26 mouse cellular contexts compared by ENCODE assay signal in genomic region chr5:134469559-134470150, GRCm38 (mm10). TPM values are rescaled to one million over a fixed set of nuclear protein-coding genes. Genes with fewer than 3 reads are reported as not detected.
DNase-seq lines count a peak whose midpoint lies in the region; ATAC-seq and TF ChIP-seq lines count a peak whose summit lies in the region.
"Had no signal": no experiment of that assay in that cellular context is flagged by ENCODE, and none has a peak within 500 bp of the region (broad histone marks: within the 10 kb centered on the region; RNA-seq: fewer than 3 reads in every experiment).

No protein-coding gene starts in this region.

- H3K4me1 ChIP-seq in liver, postnatal 0 days (ENCODE audit: insufficient read depth), result peaks cover 19% of the 10 kb centered on the region
- H3K4me1 ChIP-seq in ES-Bruce4 (ENCODE audit: control insufficient read depth, insufficient read depth, low read length), result no peaks in the 10 kb centered on the region
- H3K4me1 ChIP-seq in limb, embryonic 10.5 days, result peaks cover 15% of the 10 kb centered on the region
- H3K4me1 ChIP-seq in liver, embryonic 15.5 days (replicated peaks), result peaks cover 51% of the 10 kb centered on the region

- TF ChIP-seq EP300 in liver, postnatal 0 days (IDR thresholded peaks at IDR 0.05; ENCODE audit: low read depth), result no peak
- TF ChIP-seq EP300 in ES-Bruce4 (IDR thresholded peaks at IDR 0.05; ENCODE audit: insufficient read depth, low read depth, low read length), result no peak

- no peaks in the 10 kb centered on the region for H3K9me3 ChIP-seq in liver, postnatal 0 days (ENCODE audit: low read length)
- 0 out of 2 replicates have a peak, but pooled peaks cover under 1% of the 10 kb centered on the region for H3K9me3 ChIP-seq in ES-Bruce4 (replicated peaks; ENCODE audit: control insufficient read depth, insufficient read depth, low read length, poor library complexity, severe bottlenecking)
- H3K9me3 ChIP-seq in limb, embryonic 10.5 days (replicated peaks), result no peaks in the 10 kb centered on the region
- H3K9me3 ChIP-seq in liver, embryonic 15.5 days (replicated peaks), result no peaks in the 10 kb centered on the region
- H3K9me3 ChIP-seq: embryonic facial prominence, embryonic 10.5 days; embryonic facial prominence, embryonic 15.5 days; forebrain, embryonic 13.5 days; heart, embryonic 13.5 days; limb, embryonic 15.5 days; lung, embryonic 15.5 days had no signal

- no peak overlapping the region for H3K27ac ChIP-seq in liver, postnatal 0 days (ENCODE audit: low read depth)
- H3K27ac ChIP-seq in ES-Bruce4 (ENCODE audit: insufficient read depth, low read length), result no peak overlapping the region
- H3K27ac ChIP-seq in limb, embryonic 10.5 days, result no peak overlapping the region
- H3K27ac ChIP-seq in liver, embryonic 15.5 days (replicated peaks), result peak overlapping the region; percentile 70
- H3K27ac ChIP-seq: embryonic facial prominence, embryonic 10.5 days; embryonic facial prominence, embryonic 15.5 days; forebrain, embryonic 13.5 days; heart, embryonic 13.5 days; hindbrain, embryonic 14.5 days; limb, embryonic 15.5 days; lung, embryonic 15.5 days had no signal

- TF ChIP-seq CTCF in liver, postnatal 0 days (IDR thresholded peaks at IDR 0.05; ENCODE audit: low read depth), result no peak
- peak; percentile 43 for TF ChIP-seq CTCF in ES-Bruce4 (IDR thresholded peaks at IDR 0.05; ENCODE audit: low read depth, low read length)

- ATAC-seq in liver, postnatal 0 days, result no peak
- 0 out of 2 replicates have a peak, but pooled peaks have one; percentile 20 for ATAC-seq in liver, embryonic 15.5 days (ENCODE audit: insufficient read depth)
- ATAC-seq in activated CD4-positive, CD25-positive, alpha-beta regulatory T cell, adult 4 months, result no peak
- ATAC-seq: CD4-positive, CD25-positive, alpha-beta regulatory T cell, adult 4 months; forebrain, embryonic 13.5 days; intestine, postnatal 0 days had no signal

- H3K9ac ChIP-seq in liver, postnatal 0 days (replicated peaks), result no peak overlapping the region
- no peak overlapping the region for H3K9ac ChIP-seq in ES-Bruce4 (ENCODE audit: low read depth, poor library complexity, severe bottlenecking)
- H3K9ac ChIP-seq in liver, embryonic 15.5 days, result no peak overlapping the region
- H3K9ac ChIP-seq: embryonic facial prominence, embryonic 15.5 days; forebrain, embryonic 13.5 days; heart, embryonic 13.5 days; hindbrain, embryonic 14.5 days; limb, embryonic 15.5 days; lung, embryonic 15.5 days had no signal

- DNase-seq in liver, result peak; percentile 36
- no peak for DNase-seq in liver, postnatal 0 days
- peak; percentile 20 for DNase-seq in limb, embryonic 10.5 days (ENCODE audit: low spot score)
- DNase-seq in layer of hippocampus, postnatal 36 days, result no peak
- DNase-seq: adrenal gland, adult 8-10 months; cerebellum, adult 8-10 months; cerebellum, postnatal 25 days; gastrocnemius, postnatal 14 days; heart, postnatal 10 days; kidney, adult 9 months; kidney, postnatal 25 days; left cerebral cortex, postnatal 4 days; midbrain, embryonic 14.5 days had no signal

- H3K36me3 ChIP-seq in liver, postnatal 0 days (replicated peaks; ENCODE audit: insufficient read depth, low read length), result no peaks in the 10 kb centered on the region
- no peaks in the 10 kb centered on the region for H3K36me3 ChIP-seq in ES-Bruce4 (ENCODE audit: control insufficient read depth, insufficient read depth, low read length, poor library complexity, severe bottlenecking)
- no peaks in the 10 kb centered on the region for H3K36me3 ChIP-seq in limb, embryonic 10.5 days
- H3K36me3 ChIP-seq in liver, embryonic 15.5 days (replicated peaks), result no peaks in the 10 kb centered on the region
- H3K36me3 ChIP-seq: embryonic facial prominence, embryonic 10.5 days; embryonic facial prominence, embryonic 15.5 days; heart, embryonic 13.5 days; limb, embryonic 15.5 days; lung, embryonic 15.5 days had no signal

- H3K4me3 ChIP-seq in liver, postnatal 0 days (ENCODE audit: low read depth, low read length), result no peak overlapping the region
- H3K4me3 ChIP-seq in ES-Bruce4 (ENCODE audit: low read depth, low read length), result no peak overlapping the region
- H3K4me3 ChIP-seq in limb, embryonic 10.5 days, result no peak overlapping the region
- no peak overlapping the region for H3K4me3 ChIP-seq in liver, embryonic 15.5 days (replicated peaks)
- H3K4me3 ChIP-seq: embryonic facial prominence, embryonic 10.5 days; embryonic facial prominence, embryonic 15.5 days; forebrain, embryonic 13.5 days; heart, embryonic 13.5 days; limb, embryonic 15.5 days; lung, embryonic 15.5 days had no signal

- H3K4me2 ChIP-seq in liver, postnatal 0 days (ENCODE audit: low read depth, low read length), result no peak overlapping the region
- H3K4me2 ChIP-seq in liver, embryonic 15.5 days, result no peak overlapping the region
- H3K4me2 ChIP-seq: embryonic facial prominence, embryonic 15.5 days; forebrain, embryonic 13.5 days; heart, embryonic 13.5 days; hindbrain, embryonic 14.5 days; limb, embryonic 15.5 days; lung, embryonic 15.5 days had no signal

- TF ChIP-seq POLR2A in ES-Bruce4 (IDR thresholded peaks at IDR 0.05; ENCODE audit: insufficient read depth, low read length), result no peak

- H3K27me3 ChIP-seq in liver, postnatal 0 days (ENCODE audit: insufficient read depth, low read length), result no peaks in the 10 kb centered on the region
- no peaks in the 10 kb centered on the region for H3K27me3 ChIP-seq in ES-Bruce4 (ENCODE audit: control insufficient read depth, insufficient read depth, low read length, poor library complexity, severe bottlenecking)
- H3K27me3 ChIP-seq in limb, embryonic 10.5 days (ENCODE audit: low read depth, poor library complexity, severe bottlenecking), result no peaks in the 10 kb centered on the region
- H3K27me3 ChIP-seq in liver, embryonic 15.5 days, result no peaks in the 10 kb centered on the region
- H3K27me3 ChIP-seq: embryonic facial prominence, embryonic 15.5 days; forebrain, embryonic 13.5 days; heart, embryonic 13.5 days; limb, embryonic 15.5 days; lung, embryonic 15.5 days had no signal

- 70% methylated on average over 7 of the region's 7 CpGs for WGBS in liver, postnatal 0 days (ENCODE audit: insufficient replicate concordance)
- WGBS in limb, embryonic 10.5 days, result 84% methylated on average over 7 of the region's 7 CpGs
- WGBS in liver, embryonic 15.5 days (ENCODE audit: insufficient replicate concordance), result 64% methylated on average over 7 of the region's 7 CpGs

RNA-seq across cellular contexts. Expression of gene Gtf2ird1, which starts 13.1 kb away (rescaled TPM):
- 10.0 and 11.0 TPM in 2 replicates for polyA plus RNA-seq in liver, postnatal 0 days (2015; fragmentation: Nextera tagmentation; extraction: Ambion mirVana)
- 91.5 and 94.2 TPM in 2 replicates for polyA plus RNA-seq in ES-Bruce4 (2011; ENCODE audit: insufficient read depth, insufficient read length, low read depth, missing spikeins)
- polyA plus RNA-seq in limb, embryonic 10.5 days (2016; fragmentation: Nextera tagmentation; extraction: Ambion mirVana), result 131 and 153 TPM in 2 replicates
- 10.2 and 14.2 TPM in 2 replicates for polyA plus RNA-seq in liver, embryonic 15.5 days (2015; fragmentation: Nextera tagmentation; extraction: Ambion mirVana)
- 1 to 10 TPM; 7.5 to 7.9 TPM for polyA plus RNA-seq in activated CD4-positive, CD25-positive, alpha-beta regulatory T cell, adult 4 months (2017; shearing (Covaris generic))
- 10 to 100 TPM; 28.4 to 31.3 TPM for total RNA-seq in layer of hippocampus, postnatal 36 days (2021)
- total RNA-seq: neutrophil, adult 5-6 weeks had no signal

Comparison
In these comparisons a context has a peak if more than half of its experiments do, and no peak if none do; other contexts are left out.
1. DNase-seq: peak in liver (single experiment) and limb, embryonic 10.5 days (single experiment); none in liver, postnatal 0 days (single experiment) and layer of hippocampus, postnatal 36 days (0 of 2).